Mouse (Mus musculus) brain, adult 10 weeks (tissue): ENCODE results near the gene Atg9a. TPM values are rescaled to one million over a fixed set of nuclear protein-coding genes. Genes with fewer than 3 reads are reported as not detected.

Experiments used
- polyA plus RNA-seq: library from polyadenylated mRNA; stranded (reverse); fragments of 350-450 nt; fragmentation: Illumina TruSeq; extraction: RNeasy Lipid Tissue Mini Kit (QIAGEN cat#74804); gene quantifications from one replicate; pipeline ENCODE4 v1.2.3, GENCODE M21; 2015; ENCODE audit warnings: low read depth, low replicate concordance

Atg9a gene
- 87.2 TPM for polyA plus RNA-seq

DNA sequence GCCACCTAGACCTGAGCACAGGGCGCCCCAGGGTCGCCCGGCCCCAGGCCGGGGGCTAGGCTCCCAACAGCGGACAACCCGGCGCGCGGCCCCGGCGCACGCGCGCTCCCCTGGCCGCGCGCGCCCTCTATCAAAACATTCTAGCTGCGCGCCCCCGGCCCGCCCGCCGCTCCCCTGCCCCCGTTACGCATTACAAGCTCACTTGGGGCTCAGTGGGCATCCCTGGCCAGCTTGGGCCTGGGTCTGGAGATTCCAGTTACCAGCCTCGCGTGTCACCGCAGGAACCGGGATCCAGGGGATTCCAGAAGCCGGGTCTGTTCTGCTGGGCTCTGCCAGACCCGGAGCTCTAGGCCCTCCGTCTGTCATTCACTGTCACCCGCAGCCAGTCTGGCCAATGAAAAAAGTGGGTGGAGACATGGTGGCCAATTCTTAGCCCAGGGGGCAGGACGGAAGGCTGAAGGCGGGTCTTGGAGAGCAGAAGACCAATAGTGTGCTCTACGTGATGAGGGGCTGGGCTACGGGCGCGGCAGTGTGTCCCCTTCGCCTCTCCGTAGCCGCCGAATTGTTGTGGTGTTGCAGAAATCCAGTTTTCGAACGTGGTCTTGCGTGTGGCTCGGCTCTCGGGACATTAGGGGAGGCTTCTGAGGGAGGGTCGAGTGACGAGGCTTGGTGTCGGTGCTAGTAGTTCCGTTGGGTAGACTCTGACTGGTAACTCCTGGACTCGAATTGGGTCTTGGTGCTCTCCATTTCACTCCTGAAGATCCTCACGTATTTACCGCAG is at the start of gene Atg9a, which contains the start of gene Ankzf1:
Gene Atg9a, minus strand, starts transcription at position 575 of the 781 bp plus-strand sequence.
Gene Ankzf1, plus strand, starts transcription at position 530 of the 781 bp plus-strand sequence.

DNA sequence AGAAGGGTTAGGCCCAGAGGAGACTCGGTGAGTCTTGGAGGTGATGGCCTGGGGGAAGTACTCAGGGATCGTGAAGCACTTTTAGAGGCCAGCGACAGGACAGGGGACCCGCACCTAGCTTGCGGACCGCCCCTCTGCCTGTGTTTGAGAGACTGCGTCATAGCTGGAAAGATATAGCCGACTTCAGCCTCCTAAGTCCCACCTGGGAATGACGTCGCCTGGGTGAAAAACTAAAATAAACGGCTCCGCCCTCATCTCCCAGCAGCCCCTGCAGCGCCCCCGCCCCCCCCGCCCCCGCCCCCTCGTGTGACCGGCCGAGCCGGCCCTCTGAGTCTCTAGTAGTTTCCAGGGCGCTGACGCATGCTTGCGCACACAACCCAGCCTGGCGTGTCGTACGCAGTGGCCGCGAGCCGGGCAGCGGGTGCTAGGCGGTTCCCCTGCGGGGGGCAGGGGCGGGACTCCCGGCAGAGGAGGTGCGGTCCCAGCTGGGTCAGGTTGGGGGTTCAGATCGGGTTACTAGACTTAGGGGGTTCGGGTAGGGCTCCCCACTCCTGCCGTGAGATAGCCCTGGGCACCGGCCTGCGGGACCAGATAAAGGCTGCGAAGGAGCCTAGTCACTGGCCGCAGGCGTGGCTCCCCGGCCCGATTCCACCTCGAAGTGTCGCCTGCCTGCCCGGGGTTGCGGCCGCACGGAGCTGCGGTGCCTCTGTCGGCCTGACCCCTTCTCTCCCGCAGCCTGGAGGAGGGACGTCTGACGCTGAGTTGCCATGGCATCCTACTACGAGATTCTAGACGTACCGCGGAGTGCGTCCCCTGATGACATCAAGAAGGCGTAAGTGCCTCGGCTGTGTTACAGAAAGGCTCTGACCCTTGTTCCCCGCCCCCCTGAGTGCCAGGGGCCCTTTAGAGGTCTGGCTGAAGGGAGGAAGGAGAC is 44.4 kb upstream of the Atg9a start, which contains the start of gene Dnajb2:
Gene Dnajb2, plus strand, starts transcription at position 290 of the 934 bp plus-strand sequence.

DNA sequence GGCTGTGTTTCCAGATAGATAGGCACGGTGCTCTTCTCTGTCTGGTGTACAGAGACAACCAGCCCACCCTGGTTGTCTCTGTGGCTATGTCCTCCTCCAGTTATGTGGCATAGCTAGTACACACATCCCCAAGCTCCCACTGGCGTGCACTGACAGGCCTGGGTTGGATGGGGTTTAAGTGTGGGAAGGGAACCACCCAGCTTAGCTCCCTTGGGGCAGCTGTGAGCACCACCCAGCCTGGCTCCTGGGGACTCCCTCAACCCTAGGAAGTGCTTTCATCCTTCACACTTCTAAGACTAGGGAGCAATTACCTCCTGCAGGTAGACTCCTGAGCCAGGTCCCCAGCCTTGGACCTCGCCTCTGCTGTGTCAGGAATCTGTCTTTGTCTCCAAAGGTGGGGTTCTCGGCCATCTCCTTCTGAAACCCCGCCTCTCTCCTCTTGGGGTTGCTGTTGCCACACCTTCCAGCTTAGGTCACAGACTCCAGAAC is 39.7 kb upstream of the Atg9a start, which contains the start of gene A630095N17Rik:
Gene A630095N17Rik, minus strand, starts transcription at position 439 of the 489 bp plus-strand sequence.

DNA sequence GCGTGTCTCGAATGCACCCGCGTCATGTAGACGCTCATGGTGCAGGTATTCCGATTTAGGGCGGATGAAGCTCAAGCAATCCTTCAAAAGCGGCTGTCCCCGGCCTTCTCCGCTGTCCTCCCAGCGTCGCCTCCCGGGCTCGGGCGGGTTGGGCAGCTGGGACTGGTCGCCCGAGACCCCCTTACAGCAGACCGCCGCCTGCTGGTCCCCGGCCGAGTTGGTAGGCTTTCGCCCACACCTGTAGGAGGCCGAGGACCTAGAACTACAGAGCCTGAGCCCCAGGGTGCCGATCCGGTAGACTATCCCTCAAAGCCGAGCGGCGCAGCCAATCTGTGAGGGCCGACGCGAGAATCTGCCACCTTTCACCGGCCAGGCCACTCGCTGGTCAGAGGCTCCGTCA is 27.5 kb upstream of the Atg9a start, which contains the start of gene Tuba4a:
Gene Tuba4a, minus strand, starts transcription at position 335 of the 400 bp plus-strand sequence.

DNA sequence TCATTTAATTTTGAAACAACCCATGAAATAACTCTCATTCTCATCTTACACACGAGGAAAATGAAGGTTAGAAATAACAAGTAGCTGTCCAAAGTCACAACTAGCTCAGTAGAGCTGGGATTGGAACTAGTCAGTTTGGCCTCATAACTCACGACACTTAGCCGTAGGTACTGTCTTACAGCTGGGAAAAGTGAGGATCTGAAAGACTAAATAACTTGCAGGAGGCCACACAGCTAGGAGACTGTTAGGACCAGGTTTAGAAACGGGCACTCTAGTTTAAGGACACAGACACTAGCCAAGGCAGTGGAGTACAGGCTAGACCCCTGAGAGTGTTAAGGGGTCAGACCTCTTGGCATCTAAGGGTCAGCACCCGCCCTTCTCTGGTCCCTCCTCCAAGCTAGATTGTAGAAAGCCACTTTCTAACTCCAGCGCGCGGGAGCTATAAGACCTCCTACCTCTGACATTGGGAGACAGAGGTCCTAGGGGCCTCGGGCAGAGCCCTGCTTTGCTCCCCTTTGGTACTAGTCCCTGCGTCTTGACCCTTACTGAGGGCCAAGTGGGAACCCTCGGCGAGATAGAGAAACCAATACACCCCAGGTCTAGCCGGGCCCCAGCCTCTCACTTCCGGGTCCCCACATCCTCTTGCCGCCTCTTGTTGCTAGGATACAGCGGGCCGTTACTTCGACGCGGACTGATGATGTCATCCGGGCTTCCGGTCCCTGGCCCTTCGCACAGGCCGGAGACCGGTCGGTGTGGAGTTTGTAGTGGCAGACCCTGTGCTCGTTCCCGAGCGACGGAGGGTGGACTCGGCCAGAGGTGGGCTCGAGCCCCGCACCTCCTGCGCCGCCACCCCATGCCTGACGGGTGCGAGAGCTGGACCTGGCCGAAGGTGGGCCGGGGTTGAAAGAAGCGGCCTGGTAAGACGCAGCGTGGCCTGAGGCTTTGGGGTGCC is 18.4 kb upstream of the Atg9a start, which contains the start of the genes Glb1l and Stk16:
Gene Glb1l, minus strand, starts transcription at position 678 of the 952 bp plus-strand sequence.
Gene Stk16, plus strand, starts transcription at position 703 of the 952 bp plus-strand sequence.

DNA sequence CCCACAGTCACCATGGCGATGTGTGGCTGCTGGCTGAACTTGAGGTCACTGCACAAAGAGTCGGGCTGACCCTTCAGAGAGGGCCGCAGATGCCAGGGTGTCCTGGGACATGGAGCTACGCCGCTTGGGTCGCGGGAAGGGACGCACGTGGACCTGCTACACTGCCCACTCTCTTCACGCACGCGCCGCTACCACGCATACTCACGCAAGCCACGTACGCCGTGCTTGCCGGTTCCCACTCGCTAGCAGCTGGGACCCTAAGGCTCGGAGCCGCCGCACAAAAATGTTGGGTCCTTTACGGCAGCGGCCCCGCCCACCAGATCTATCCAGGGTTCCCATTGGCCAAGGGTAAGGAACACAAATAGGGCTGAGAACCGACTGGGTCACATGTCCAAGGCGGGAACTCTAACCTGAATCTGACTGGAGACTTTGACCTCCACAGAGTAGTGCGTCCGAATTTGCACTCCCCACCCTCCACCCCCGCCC is 11.8 kb downstream of the Atg9a start, which contains the start of gene Abcb6:
Gene Abcb6, minus strand, starts transcription at position 288 of the 486 bp plus-strand sequence.

DNA sequence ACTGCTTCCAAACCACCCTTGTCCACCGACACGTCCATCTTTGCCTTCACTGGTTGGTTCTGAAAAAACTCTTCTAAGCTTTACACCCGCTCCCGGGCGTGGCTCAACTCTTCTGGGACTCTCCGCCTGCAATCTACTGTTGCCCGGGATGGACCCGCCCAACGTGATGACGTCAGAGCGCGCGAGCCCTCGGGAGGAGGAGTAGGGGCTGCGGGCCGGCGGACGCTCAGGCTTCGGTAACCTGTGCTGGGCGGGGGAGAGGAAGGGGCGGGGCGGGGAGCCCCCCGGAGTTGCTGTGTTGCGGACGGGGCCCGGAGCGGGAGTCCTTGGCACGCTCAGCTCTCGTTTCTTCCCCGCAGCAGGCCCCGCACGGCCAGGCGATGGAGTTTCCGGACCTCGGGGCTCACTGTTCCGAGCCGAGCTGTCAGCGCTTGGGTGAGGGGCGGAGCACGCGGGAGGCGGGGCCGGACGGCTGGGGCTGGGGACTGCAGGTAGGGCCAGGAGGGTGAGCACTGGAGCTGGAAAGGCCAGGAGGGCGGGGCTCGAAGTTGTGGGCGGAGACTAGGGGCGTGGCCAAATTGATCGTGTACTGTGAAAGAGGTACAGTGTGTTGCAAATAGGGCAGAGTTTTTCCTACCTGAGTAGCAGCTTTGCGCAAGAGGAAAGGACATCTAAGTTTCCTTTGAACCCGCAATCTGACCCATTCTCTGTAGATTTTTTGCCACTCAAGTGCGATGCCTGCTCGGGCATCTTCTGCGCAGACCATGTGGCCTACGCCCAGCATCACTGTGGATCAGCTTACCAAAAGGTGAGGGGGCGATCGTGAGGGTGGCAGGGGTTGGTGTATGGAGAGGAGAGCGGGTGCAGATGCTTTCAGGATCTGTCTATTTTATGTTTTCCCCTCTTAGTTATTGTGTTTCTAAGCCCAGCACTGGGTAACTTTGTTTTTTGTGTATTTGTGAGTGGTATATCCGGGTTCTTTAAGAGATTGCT is 23.2 kb downstream of the Atg9a start, which contains the start of gene Zfand2b:
Gene Zfand2b, plus strand, starts transcription at position 175 of the 993 bp plus-strand sequence.

DNA sequence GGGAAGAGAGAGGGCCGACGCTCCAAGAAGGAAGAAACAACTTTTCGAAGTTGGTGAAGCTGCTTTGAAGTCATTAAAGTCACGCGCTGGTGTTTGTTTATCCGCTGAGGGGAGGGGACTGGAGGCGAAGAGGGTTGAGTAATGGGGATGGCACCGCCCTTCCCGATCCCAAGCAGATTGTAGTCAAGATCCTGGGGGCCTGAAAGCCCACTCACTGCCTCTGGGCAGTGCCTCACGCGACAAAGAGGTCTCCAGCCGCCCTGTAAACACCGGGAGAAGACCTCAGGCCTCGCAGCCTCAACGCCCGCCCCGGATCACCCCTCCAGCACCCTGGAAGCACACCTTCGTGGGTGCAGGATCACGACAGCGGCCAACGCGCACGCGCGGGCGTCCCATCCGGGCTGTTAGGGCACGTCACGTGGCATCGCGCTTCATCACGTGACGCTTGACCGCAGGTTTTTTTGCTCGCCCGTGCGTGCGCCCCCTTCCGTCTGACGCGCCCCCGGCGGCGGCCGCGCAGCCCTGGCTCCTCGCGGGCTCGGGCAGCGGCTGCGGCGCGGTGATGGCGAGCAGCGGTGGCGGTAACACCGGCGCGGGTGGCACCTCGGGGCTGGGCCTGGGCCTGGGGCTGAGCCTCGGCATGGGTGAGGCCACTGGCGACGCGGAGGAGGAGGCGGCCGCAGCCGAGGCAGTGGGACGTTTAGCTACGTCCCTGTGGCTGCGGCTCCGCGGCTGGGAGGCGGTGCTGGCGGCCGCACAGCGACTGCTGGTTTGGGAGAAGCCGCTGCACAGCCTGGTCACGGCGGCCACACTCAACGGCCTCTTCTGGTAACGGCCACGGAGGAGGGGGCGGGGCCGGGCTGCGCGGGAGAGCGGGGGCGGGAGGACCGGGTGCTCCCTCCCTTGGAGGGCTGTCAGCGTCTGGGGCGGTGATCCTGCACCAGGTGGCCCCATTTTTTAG is 49.4 kb downstream of the Atg9a start, which contains the start of the genes Cnppd1 and Retreg2:
Gene Cnppd1, minus strand, starts transcription at position 411 of the 961 bp plus-strand sequence.
Gene Retreg2, plus strand, starts transcription at position 478 of the 961 bp plus-strand sequence.

DNA sequence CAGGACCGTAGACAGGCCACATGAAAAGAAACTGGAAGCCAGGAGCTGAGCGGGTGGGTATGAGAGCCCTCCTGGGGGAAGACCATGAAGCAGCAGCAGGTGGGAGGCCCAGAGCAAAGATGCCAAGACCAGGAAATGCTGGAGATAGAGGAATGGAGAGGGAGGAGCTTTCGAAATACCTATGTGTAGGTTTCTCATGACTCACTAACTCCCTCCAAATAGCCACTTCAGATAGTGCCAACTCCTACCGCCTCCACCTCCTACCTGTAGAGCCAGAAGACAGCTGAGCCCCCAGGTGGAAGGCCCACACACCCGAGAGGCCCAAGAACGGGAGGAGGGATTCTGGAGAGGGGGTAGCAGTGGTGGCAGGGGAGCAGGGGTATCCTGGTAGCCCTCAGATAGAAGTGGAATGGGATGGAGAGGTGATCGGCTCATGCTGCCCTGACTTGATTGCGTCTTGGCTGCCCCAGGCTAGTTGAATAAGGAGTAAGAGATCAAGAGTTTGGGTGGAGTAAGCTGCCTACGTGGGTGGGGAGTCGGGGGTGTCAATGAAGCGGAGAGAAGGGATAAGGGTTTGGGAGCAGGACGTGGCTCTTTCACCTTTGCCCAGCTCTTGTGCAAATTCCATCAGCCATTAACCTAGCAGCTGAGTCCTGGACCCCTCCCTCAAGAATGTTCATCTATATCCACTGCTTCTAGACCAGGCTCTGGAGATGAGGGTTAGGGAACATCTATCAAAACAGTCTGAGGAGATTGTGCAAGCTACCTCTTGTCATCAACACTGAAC is 58.4 kb downstream of the Atg9a start, which contains the start of gene Slc23a3:
Gene Slc23a3, minus strand, starts transcription at position 470 of the 787 bp plus-strand sequence.

Other genes starting within 250 kb of the Atg9a start
- 0.30 TPM for gene Ihh, start 240.5 kb downstream of the Atg9a start, polyA plus RNA-seq
- 2.9 TPM for gene Nhej1, start 67.0 kb downstream of the Atg9a start, polyA plus RNA-seq
- 1.2 TPM for gene Slc23a3, start 58.3 kb downstream of the Atg9a start, polyA plus RNA-seq
- gene Cnppd1, start 49.5 kb downstream of the Atg9a start, polyA plus RNA-seq, result 32.5 TPM
- 177 TPM for gene Retreg2, start 49.4 kb downstream of the Atg9a start, polyA plus RNA-seq
- gene Zfand2b, start 23.6 kb downstream of the Atg9a start, polyA plus RNA-seq, result 38.9 TPM
- gene Abcb6, start 11.8 kb downstream of the Atg9a start, polyA plus RNA-seq, result 16.0 TPM
- gene Ankzf1, start within 50 bp of the Atg9a start, polyA plus RNA-seq, result 23.9 TPM
- 9.7 TPM for gene Glb1l, start 18.6 kb upstream of the Atg9a start, polyA plus RNA-seq
- gene Stk16, start 18.6 kb upstream of the Atg9a start, polyA plus RNA-seq, result 131 TPM
- gene Tuba4a, start 27.7 kb upstream of the Atg9a start, polyA plus RNA-seq, result 815 TPM
- gene A630095N17Rik, start 39.9 kb upstream of the Atg9a start, polyA plus RNA-seq, result not detected
- 126 TPM for gene Dnajb2, start 44.2 kb upstream of the Atg9a start, polyA plus RNA-seq
- 334 TPM for gene Ptprn, start 72.3 kb upstream of the Atg9a start, polyA plus RNA-seq
- 298 TPM for gene Resp18, start 86.2 kb upstream of the Atg9a start, polyA plus RNA-seq
- gene Dnpep, start 125.8 kb upstream of the Atg9a start, polyA plus RNA-seq, result 71.3 TPM
- gene Des, start 168.1 kb upstream of the Atg9a start, polyA plus RNA-seq, result 2.4 TPM
- 92.7 TPM for gene Speg, start 183.1 kb upstream of the Atg9a start, polyA plus RNA-seq
- gene Gmppa, start 243.7 kb upstream of the Atg9a start, polyA plus RNA-seq, result 61.1 TPM